ENCODE assay signal across 8 mouse cellular contexts in genomic region chr7:126008789-126009148, GRCm38 (mm10).
DNase-seq lines count a peak whose midpoint lies in the region; ATAC-seq and TF ChIP-seq lines count a peak whose summit lies in the region.

No protein-coding gene starts in this region.

- WGBS in lung, embryonic 16.5 days, result 63% methylated on average over 7 of the region's 7 CpGs
- 54% methylated on average over 7 of the region's 7 CpGs for WGBS in intestine, embryonic 16.5 days
- 56% methylated on average over 7 of the region's 7 CpGs for WGBS in stomach, embryonic 16.5 days
- WGBS in lung, postnatal 0 days, result 55% methylated on average over 7 of the region's 7 CpGs

- no peak overlapping the region for H3K4me3 ChIP-seq in lung, embryonic 16.5 days (ENCODE audit: low read length)
- no peak overlapping the region for H3K4me3 ChIP-seq in intestine, embryonic 16.5 days (ENCODE audit: low read length)
- H3K4me3 ChIP-seq in stomach, embryonic 16.5 days (replicated peaks; ENCODE audit: low read length), result no peak overlapping the region
- no peak overlapping the region for H3K4me3 ChIP-seq in lung, postnatal 0 days (ENCODE audit: low read depth, low read length)

- no peak overlapping the region for H3K9ac ChIP-seq in lung, embryonic 16.5 days (ENCODE audit: low read length)
- H3K9ac ChIP-seq in intestine, embryonic 16.5 days (ENCODE audit: low read depth, low read length), result no peak overlapping the region
- no peak overlapping the region for H3K9ac ChIP-seq in stomach, embryonic 16.5 days (ENCODE audit: low read length)
- no peak overlapping the region for H3K9ac ChIP-seq in lung, postnatal 0 days (replicated peaks; ENCODE audit: low read depth)

- no peak overlapping the region for H3K4me2 ChIP-seq in lung, embryonic 16.5 days (ENCODE audit: low read depth, low read length)
- H3K4me2 ChIP-seq in intestine, embryonic 16.5 days (ENCODE audit: low read depth, low read length), result no peak overlapping the region
- H3K4me2 ChIP-seq in stomach, embryonic 16.5 days (ENCODE audit: low read depth, low read length), result no peak overlapping the region
- H3K4me2 ChIP-seq in lung, postnatal 0 days (replicated peaks; ENCODE audit: low read depth, low read length), result no peak overlapping the region

- peaks cover 3% of the 10 kb centered on the region; the same call in 1 of the 2 replicates for H3K4me1 ChIP-seq in lung, embryonic 16.5 days (replicated peaks; ENCODE audit: control insufficient read depth, insufficient read depth, low read length)
- no peaks in the 10 kb centered on the region; the same call in 1 of the 2 replicates for H3K4me1 ChIP-seq in intestine, embryonic 16.5 days (ENCODE audit: control insufficient read depth, insufficient read depth, low read length)
- peaks cover 3% of the 10 kb centered on the region; the same call in 1 of the 2 replicates for H3K4me1 ChIP-seq in stomach, embryonic 16.5 days (ENCODE audit: control insufficient read depth, insufficient read depth, low read length)
- H3K4me1 ChIP-seq in lung, postnatal 0 days (ENCODE audit: insufficient read depth, low read depth, low read length), result no peaks in the 10 kb centered on the region

- H3K36me3 ChIP-seq in lung, embryonic 16.5 days (ENCODE audit: control insufficient read depth, insufficient read depth, low read length), result no peaks in the 10 kb centered on the region
- H3K36me3 ChIP-seq in intestine, embryonic 16.5 days (ENCODE audit: control insufficient read depth, insufficient read depth, low read length), result no peaks in the 10 kb centered on the region
- no peaks in the 10 kb centered on the region for H3K36me3 ChIP-seq in stomach, embryonic 16.5 days (ENCODE audit: control insufficient read depth, insufficient read depth, low read length)
- no peaks in the 10 kb centered on the region for H3K36me3 ChIP-seq in lung, postnatal 0 days (ENCODE audit: insufficient read depth, low read length)

- no peak overlapping the region for H3K27ac ChIP-seq in lung, embryonic 16.5 days (ENCODE audit: low read length)
- H3K27ac ChIP-seq in intestine, embryonic 16.5 days (ENCODE audit: low read length), result no peak overlapping the region
- no peak overlapping the region for H3K27ac ChIP-seq in stomach, embryonic 16.5 days (ENCODE audit: low read length)
- H3K27ac ChIP-seq in lung, postnatal 0 days (ENCODE audit: low read length), result no peak overlapping the region

- peak; percentile 50; the same call in 1 of the 2 replicates for ATAC-seq in lung, embryonic 16.5 days (ENCODE audit: low read depth)
- peak; percentile 58; the same call in 1 of the 2 replicates for ATAC-seq in intestine, embryonic 16.5 days
- ATAC-seq in stomach, embryonic 16.5 days (ENCODE audit: insufficient read depth, low FRiP score), result peak; percentile 30; the same call in 1 of the 2 replicates
- no peak for ATAC-seq in lung, postnatal 0 days

- no peaks in the 10 kb centered on the region for H3K27me3 ChIP-seq in lung, embryonic 16.5 days (ENCODE audit: control insufficient read depth, insufficient read depth, low read depth, low read length)
- H3K27me3 ChIP-seq in intestine, embryonic 16.5 days (replicated peaks; ENCODE audit: control insufficient read depth, insufficient read depth, low read length), result no peaks in the 10 kb centered on the region
- no peaks in the 10 kb centered on the region for H3K27me3 ChIP-seq in stomach, embryonic 16.5 days (ENCODE audit: control insufficient read depth, insufficient read depth, low read length)
- H3K27me3 ChIP-seq in lung, postnatal 0 days (replicated peaks; ENCODE audit: insufficient read depth, low read length), result no peaks in the 10 kb centered on the region

- no peak for TF ChIP-seq EP300 in lung, postnatal 0 days (IDR thresholded peaks at IDR 0.05)

- no peaks in the 10 kb centered on the region for H3K9me3 ChIP-seq in lung, embryonic 16.5 days (ENCODE audit: control insufficient read depth, low read length)
- H3K9me3 ChIP-seq in intestine, embryonic 16.5 days (ENCODE audit: control insufficient read depth, low read length), result no peaks in the 10 kb centered on the region
- H3K9me3 ChIP-seq in stomach, embryonic 16.5 days (replicated peaks; ENCODE audit: control insufficient read depth, low read length), result no peaks in the 10 kb centered on the region
- no peaks in the 10 kb centered on the region for H3K9me3 ChIP-seq in lung, postnatal 0 days (ENCODE audit: low read length)

- TF ChIP-seq CTCF in lung, postnatal 0 days (IDR thresholded peaks at IDR 0.05), result no peak

- no peak for DNase-seq in lung, postnatal 14 days
- peak; percentile 74 for DNase-seq in mesoderm, embryonic 11.5 days (ENCODE audit: low read depth, low spot score)
- DNase-seq in lung, postnatal 0 days (ENCODE audit: low spot score), result no peak
- no peak for DNase-seq in adrenal gland, adult 18-20 months (ENCODE audit: low spot score in 2 of 2)
- no peak for DNase-seq in kidney, adult 9 months
